Mouse (Mus musculus): Measurements from ENCODE around the gene Ypel2.

DNA sequence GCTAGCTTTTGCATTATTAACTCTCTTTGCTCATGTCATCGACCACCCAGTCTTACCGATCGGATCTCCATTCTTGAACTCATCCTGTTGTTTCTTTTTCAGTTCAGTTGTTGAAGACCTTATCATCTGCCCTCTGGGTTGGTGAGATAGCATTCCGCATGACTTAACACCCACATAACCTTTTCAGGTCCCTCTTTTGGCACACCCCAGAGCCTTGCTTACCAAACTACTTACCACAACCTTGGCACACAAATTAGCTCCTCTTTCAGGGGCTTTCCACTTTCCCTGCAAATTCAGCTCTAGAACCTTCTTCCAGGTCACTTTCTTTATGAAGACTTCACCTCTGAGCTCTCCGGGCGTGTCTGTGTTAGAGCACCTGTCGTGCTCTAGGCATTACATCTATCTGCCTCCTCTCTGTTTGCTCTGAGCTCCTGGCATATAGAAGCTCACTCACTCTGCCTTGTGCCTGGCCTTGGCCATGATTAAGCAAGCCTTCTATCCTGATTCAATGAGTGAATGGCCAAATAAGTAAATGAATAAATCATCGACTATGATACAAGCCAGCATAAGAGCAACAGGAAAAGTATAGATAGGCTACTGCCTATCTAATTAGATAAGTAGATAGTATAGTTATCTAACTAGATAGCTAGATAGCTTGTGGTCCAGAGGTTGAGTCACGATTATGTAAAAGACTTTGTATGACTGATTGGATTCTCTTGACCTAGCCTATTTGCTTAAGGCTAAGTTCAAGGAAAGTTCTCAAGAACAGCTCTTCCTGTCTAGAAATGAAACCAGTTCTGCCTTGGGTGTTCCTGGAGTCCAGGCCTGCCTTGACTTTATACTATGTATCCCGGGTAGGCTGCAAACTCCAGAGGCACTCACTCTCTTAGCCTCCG lies 86.5 kb downstream of the Ypel2 start:
- TF ChIP-seq POLR2A (IDR thresholded peaks at IDR 0.05; ENCODE audit: insufficient read depth, low read depth, low read length) (no peak), CTCF (IDR thresholded peaks at IDR 0.05; ENCODE audit: insufficient read depth, low read depth, low read length) (no peak)

Data from olfactory bulb, adult 2 months (tissue).